Mouse (Mus musculus): ENCODE results near the gene Ptprd. TPM values are rescaled to one million over a fixed set of nuclear protein-coding genes. Genes with fewer than 3 reads are reported as not detected.

The Ptprd gene
- polyA plus RNA-seq, 1 experiment = 108 TPM

- 84% methylated on average over 3 of the region's 3 CpGs for WGBS
- TF ChIP-seq POLR2A (IDR thresholded peaks at IDR 0.05; ENCODE audit: borderline replicate concordance, insufficient read depth, low read length) (no peak), CTCF (IDR thresholded peaks at IDR 0.05; ENCODE audit: borderline replicate concordance, insufficient read depth, low read depth, low read length) (no peak)
- no peak overlapping the region for H3K4me3 ChIP-seq (replicated peaks; ENCODE audit: insufficient read depth, low read depth, low read length)
- DNase-seq = no peak
- no peaks in the 10 kb centered on the region for H3K27me3 ChIP-seq (ENCODE audit: control insufficient read depth, insufficient read depth, low read length)
- H3K4me1 ChIP-seq (ENCODE audit: control insufficient read depth, insufficient read depth, low read length) = no peaks in the 10 kb centered on the region
- H3K27ac ChIP-seq (ENCODE audit: insufficient read depth, low read length) = no peak overlapping the region
Observed at GRCm38 (mm10) chr4:76766918-76767317, 1444.8 kb downstream of the Ptprd start.

- TF ChIP-seq POLR2A (IDR thresholded peaks at IDR 0.05; ENCODE audit: borderline replicate concordance, insufficient read depth, low read length) (no peak), CTCF (IDR thresholded peaks at IDR 0.05; ENCODE audit: borderline replicate concordance, insufficient read depth, low read depth, low read length) (no peak)
- H3K27me3 ChIP-seq (ENCODE audit: control insufficient read depth, insufficient read depth, low read length) = no peaks in the 10 kb centered on the region
- H3K4me1 ChIP-seq (ENCODE audit: control insufficient read depth, insufficient read depth, low read length) = no peaks in the 10 kb centered on the region
- no peak overlapping the region for H3K27ac ChIP-seq (ENCODE audit: insufficient read depth, low read length)
- DNase-seq = no peak
- no peak overlapping the region for H3K4me3 ChIP-seq (replicated peaks; ENCODE audit: insufficient read depth, low read depth, low read length)
- WGBS = 83% methylated on average over 2 of the region's 2 CpGs
Observed at GRCm38 (mm10) chr4:76766429-76766828, 1445.3 kb downstream of the Ptprd start.

GRCm38 (mm10) chr4:76750709-76751108 is 1461.1 kb downstream of the Ptprd start:
- DNase-seq = no peak
- no peak overlapping the region for H3K4me3 ChIP-seq (replicated peaks; ENCODE audit: insufficient read depth, low read depth, low read length)
- TF ChIP-seq CTCF (IDR thresholded peaks at IDR 0.05; ENCODE audit: borderline replicate concordance, insufficient read depth, low read depth, low read length) (no peak), POLR2A (IDR thresholded peaks at IDR 0.05; ENCODE audit: borderline replicate concordance, insufficient read depth, low read length) (no peak)
- no peaks in the 10 kb centered on the region for H3K4me1 ChIP-seq (ENCODE audit: control insufficient read depth, insufficient read depth, low read length)
- WGBS = 26% methylated on average over 2 of the region's 2 CpGs
- H3K27me3 ChIP-seq (ENCODE audit: control insufficient read depth, insufficient read depth, low read length) = no peaks in the 10 kb centered on the region
- H3K27ac ChIP-seq (ENCODE audit: insufficient read depth, low read length) = no peak overlapping the region

- Histone ChIP-seq H3K27ac (ENCODE audit: insufficient read depth, low read length) (no peak overlapping the region), H3K4me1 (ENCODE audit: control insufficient read depth, insufficient read depth, low read length) (no peaks in the 10 kb centered on the region), H3K4me3 (replicated peaks; ENCODE audit: insufficient read depth, low read depth, low read length) (no peak overlapping the region), H3K27me3 (ENCODE audit: control insufficient read depth, insufficient read depth, low read length) (no peaks in the 10 kb centered on the region)
- no peak for DNase-seq
- no peak for TF ChIP-seq POLR2A (IDR thresholded peaks at IDR 0.05; ENCODE audit: borderline replicate concordance, insufficient read depth, low read length)
- no peak for TF ChIP-seq CTCF (IDR thresholded peaks at IDR 0.05; ENCODE audit: borderline replicate concordance, insufficient read depth, low read depth, low read length)
- 73% methylated on average over 1 of the region's 1 CpGs for WGBS
Observed at GRCm38 (mm10) chr4:76735831-76736230, 1475.9 kb downstream of the Ptprd start.

GRCm38 (mm10) chr4:76675726-76676125 is 1536.0 kb downstream of the Ptprd start:
- peak in 1 of 2 experiments; percentile 23 for DNase-seq
- 43% methylated on average over 3 of the region's 3 CpGs for WGBS
- H3K4me1 ChIP-seq (ENCODE audit: control insufficient read depth, insufficient read depth, low read length) = no peaks in the 10 kb centered on the region; the same call in 1 of the 2 replicates

GRCm38 (mm10) chr4:76673224-76673623 is 1538.5 kb downstream of the Ptprd start:
- no peaks in the 10 kb centered on the region; the same call in 1 of the 2 replicates for H3K4me1 ChIP-seq (ENCODE audit: control insufficient read depth, insufficient read depth, low read length)
- no peaks in the 10 kb centered on the region for H3K27me3 ChIP-seq (ENCODE audit: control insufficient read depth, insufficient read depth, low read length)
- DNase-seq = peak; percentile 10 to 53

More at GRCm38 (mm10) chr4:76675726-76676125, 1536.0 kb downstream of the Ptprd start:
- Histone ChIP-seq H3K27me3 (ENCODE audit: control insufficient read depth, insufficient read depth, low read length) (no peaks in the 10 kb centered on the region), H3K27ac (ENCODE audit: insufficient read depth, low read length) (no peak overlapping the region), H3K4me3 (replicated peaks; ENCODE audit: insufficient read depth, low read depth, low read length) (no peak overlapping the region)
- no peak for TF ChIP-seq CTCF (IDR thresholded peaks at IDR 0.05; ENCODE audit: borderline replicate concordance, insufficient read depth, low read depth, low read length)
- TF ChIP-seq POLR2A (IDR thresholded peaks at IDR 0.05; ENCODE audit: borderline replicate concordance, insufficient read depth, low read length) = no peak

GRCm38 (mm10) chr4:76672653-76673052 is 1539.1 kb downstream of the Ptprd start:
- no peak for DNase-seq
- Histone ChIP-seq H3K4me1 (ENCODE audit: control insufficient read depth, insufficient read depth, low read length) (no peaks in the 10 kb centered on the region; the same call in 1 of the 2 replicates), H3K27me3 (ENCODE audit: control insufficient read depth, insufficient read depth, low read length) (no peaks in the 10 kb centered on the region), H3K27ac (ENCODE audit: insufficient read depth, low read length) (no peak overlapping the region), H3K4me3 (replicated peaks; ENCODE audit: insufficient read depth, low read depth, low read length) (no peak overlapping the region)
- TF ChIP-seq POLR2A (IDR thresholded peaks at IDR 0.05; ENCODE audit: borderline replicate concordance, insufficient read depth, low read length) = no peak
- no peak for TF ChIP-seq CTCF (IDR thresholded peaks at IDR 0.05; ENCODE audit: borderline replicate concordance, insufficient read depth, low read depth, low read length)

More at GRCm38 (mm10) chr4:76673224-76673623, 1538.5 kb downstream of the Ptprd start:
- Histone ChIP-seq H3K27ac (ENCODE audit: insufficient read depth, low read length) (no peak overlapping the region), H3K4me3 (replicated peaks; ENCODE audit: insufficient read depth, low read depth, low read length) (no peak overlapping the region)
- TF ChIP-seq POLR2A (IDR thresholded peaks at IDR 0.05; ENCODE audit: borderline replicate concordance, insufficient read depth, low read length) (no peak), CTCF (IDR thresholded peaks at IDR 0.05; ENCODE audit: borderline replicate concordance, insufficient read depth, low read depth, low read length) (no peak)

GRCm38 (mm10) chr4:76661725-76662124 is 1550.0 kb downstream of the Ptprd start:
- Histone ChIP-seq H3K4me1 (ENCODE audit: control insufficient read depth, insufficient read depth, low read length) (no peaks in the 10 kb centered on the region), H3K27ac (ENCODE audit: insufficient read depth, low read length) (no peak overlapping the region), H3K4me3 (replicated peaks; ENCODE audit: insufficient read depth, low read depth, low read length) (no peak overlapping the region), H3K27me3 (ENCODE audit: control insufficient read depth, insufficient read depth, low read length) (no peaks in the 10 kb centered on the region)
- no peak for TF ChIP-seq POLR2A (IDR thresholded peaks at IDR 0.05; ENCODE audit: borderline replicate concordance, insufficient read depth, low read length)
- TF ChIP-seq CTCF (IDR thresholded peaks at IDR 0.05; ENCODE audit: borderline replicate concordance, insufficient read depth, low read depth, low read length) = no peak
- no peak for DNase-seq
- WGBS = 73% methylated on average over 4 of the region's 4 CpGs
